Mouse (Mus musculus) CH12.LX (cell line): ENCODE data around the gene Lcor.

Experiments used
- CTCF ChIP-seq, 2 experiments: IDR thresholded peaks in 1 of 2; conservative IDR thresholded peaks in 1 of 2; 2 replicates each; pipeline ENCODE4 v1.5.1; 2011 to 2012; ENCODE audit warnings: low read depth in 2 of 2, low read length in 2 of 2, improper control_type of control experiment in 1 of 2, inconsistent platforms in 1 of 2, mild to moderate bottlenecking in 1 of 2, moderate library complexity in 1 of 2
- NRF1 ChIP-seq: IDR thresholded peaks from 2 replicates; pipeline ENCODE4 v1.6.1; 2014; ENCODE audit warnings: low read depth, mild to moderate bottlenecking, inconsistent platforms, low read length, improper control_type of control experiment, moderate library complexity
- PAX5 ChIP-seq: IDR thresholded peaks from 2 replicates; pipeline ENCODE4 v1.6.1; 2012; ENCODE audit warnings: low read length, inconsistent platforms, mixed read lengths
- POLR2A ChIP-seq: IDR thresholded peaks from 2 replicates; pipeline ENCODE4 v1.6.1; 2011; ENCODE audit warnings: low read depth, mild to moderate bottlenecking, improper control_type of control experiment, low read length
- TCF12 ChIP-seq: IDR thresholded peaks from 2 replicates; pipeline ENCODE4 v1.6.1; 2014; ENCODE audit warnings: low read depth, mild to moderate bottlenecking, inconsistent platforms, low read length, improper control_type of control experiment
- ZMIZ1 ChIP-seq: IDR thresholded peaks from 2 replicates; pipeline ENCODE4 v1.6.1; 2012; ENCODE audit warnings: low read depth, mild to moderate bottlenecking, inconsistent platforms, low read length, improper control_type of control experiment

- no peak for TF ChIP-seq ZMIZ1
- TF ChIP-seq NRF1 = no peak
- TF ChIP-seq CTCF (conservative IDR thresholded peaks at IDR 0.05 in 1 of 2, IDR thresholded peaks at IDR 0.05 in 1 of 2; ENCODE audit: low read depth in 2 of 2, low read length in 2 of 2) = no peak
- TF ChIP-seq PAX5 = no peak
- no peak for TF ChIP-seq TCF12
- TF ChIP-seq POLR2A = no peak
Measured at GRCm38 (mm10) chr19:41495382-41496032, 13.1 kb downstream of the Lcor start.
